Mouse (Mus musculus): ENCODE data around the gene Slc35e2.
A peak's percentile ranks its signal among the peaks of the same experiment; 100 is the strongest.

Slc35e2 gene

DNA sequence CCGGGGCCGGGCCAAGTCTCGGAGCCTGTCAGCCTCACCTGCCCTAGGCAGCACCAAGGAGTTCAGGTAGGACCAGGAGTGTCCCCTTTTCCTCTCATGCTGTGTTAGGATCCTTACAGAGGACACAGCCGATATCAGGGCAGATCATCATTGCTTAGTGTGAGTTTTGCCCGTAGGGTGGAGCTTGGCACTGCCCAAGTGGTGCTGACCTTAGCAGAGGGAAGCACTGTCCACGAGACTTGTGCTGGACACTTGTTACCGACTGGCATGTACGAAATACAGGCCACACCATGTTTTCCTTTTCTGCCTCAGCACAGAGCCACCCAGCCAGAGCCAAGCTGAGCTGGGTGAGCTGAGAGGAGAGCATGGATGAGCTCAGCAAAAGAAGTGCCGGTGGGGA, 24.1 kb upstream of the Slc35e2 start:
- DNase-seq: no peak

DNA sequence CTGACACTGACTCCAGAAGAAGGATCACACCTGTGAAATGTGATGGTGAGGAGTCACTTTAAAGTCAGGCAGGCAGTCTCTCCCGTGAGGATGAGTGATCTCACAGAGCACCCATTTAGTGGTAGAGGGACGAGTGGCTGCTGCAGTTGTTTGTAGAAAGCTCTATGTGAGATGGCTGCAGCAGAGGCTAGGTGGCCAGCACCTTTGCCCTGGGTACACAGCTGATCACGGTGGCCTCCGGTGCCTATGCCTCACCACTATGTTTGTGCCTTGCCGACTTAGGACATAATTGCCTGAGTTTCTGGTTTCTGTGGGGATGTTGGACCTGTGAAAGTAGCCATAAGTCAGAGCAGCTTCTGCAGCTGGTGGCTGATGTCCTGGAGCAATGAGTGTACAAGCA, 23.5 kb upstream of the Slc35e2 start:
- no peak for DNase-seq

DNA sequence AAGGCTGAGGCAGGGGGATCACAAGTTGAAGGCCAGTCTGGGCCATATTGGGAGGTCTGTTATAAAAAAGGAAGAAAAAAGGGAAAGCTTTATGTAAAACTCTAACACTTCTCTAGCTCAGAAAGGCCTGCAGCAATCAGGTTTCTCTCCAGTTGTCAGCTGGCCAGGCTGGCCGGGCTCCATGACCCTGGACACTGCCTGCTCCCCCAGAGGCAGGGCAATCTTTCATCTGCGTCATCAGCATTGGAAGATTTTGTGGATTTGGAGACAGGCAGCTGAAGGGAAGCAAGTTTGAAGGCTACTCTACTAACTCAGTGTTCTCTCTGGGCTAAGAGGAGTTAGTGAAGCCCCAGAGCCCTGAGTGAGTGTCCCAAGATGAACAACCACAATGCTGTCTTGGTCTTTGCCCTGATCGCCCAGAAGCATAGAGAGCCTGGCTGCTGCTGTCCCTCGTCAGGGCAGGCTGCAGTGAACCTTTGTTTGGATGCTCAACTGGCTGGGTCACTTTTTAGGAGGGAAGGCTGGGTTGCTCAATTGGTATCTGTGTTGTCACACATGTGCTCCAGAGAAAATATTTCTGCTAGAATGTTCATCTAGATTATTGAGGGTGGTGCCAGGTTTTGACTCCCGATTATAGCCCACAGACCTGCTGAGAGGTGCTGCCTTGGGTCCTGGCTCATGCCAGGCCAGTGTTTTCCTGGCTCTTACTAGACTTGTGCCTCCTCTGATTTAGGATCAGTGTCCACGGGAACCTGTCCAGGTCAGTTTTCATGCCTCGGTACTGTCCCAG, 22.7 kb upstream of the Slc35e2 start:
- DNase-seq: no peak

DNA sequence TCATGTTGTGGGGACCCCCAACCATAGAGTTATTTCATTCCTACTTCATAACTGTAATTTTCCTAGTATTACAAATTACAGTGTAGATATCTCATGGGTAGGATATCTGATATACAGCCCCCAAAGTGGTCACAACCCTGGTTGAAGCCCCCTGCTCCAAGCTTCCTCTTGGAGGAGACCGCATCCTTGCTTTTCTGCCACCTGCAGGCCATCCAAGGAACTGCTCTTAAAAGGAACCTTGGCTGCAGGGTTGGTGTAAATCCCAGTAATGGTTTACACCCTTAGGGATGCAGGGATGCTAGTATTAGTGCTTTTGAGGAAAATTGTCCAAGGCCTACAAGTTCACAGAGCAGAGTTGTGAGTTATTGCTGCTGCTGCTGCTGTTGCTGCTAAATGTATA, 20.8 kb upstream of the Slc35e2 start:
- DNase-seq: peak; percentile 66 to 80

DNA sequence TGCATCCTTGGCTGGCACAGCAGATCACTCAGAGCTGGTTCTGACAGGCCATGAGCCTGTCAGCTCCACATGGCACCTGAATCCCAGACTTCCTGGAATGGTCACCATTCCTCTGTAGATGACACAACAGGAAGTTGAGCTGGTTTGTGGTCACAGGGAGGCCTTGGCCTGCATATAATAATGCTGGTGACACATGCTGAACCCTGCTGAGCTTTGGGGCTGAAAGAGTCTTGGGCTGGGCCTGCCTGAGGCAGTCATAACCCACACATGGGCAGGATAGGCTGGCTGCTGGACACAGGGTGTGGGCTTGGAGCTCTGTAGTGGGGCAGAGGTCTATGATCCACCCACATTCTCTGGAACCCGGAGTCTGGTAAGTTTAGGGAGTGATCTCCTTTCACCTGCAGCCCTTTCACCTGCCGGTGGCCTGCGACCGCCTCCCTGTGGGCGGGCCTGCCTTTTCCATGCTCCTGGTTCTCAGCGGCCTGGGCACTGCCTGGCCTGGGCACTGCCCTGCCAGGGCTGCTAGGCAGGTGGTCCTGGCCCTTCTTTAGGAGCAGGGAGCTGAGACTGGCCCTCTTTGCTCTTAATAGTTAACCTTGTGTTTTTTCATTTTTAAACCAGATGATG, 18.8 kb upstream of the Slc35e2 start:
- no peak for DNase-seq

DNA sequence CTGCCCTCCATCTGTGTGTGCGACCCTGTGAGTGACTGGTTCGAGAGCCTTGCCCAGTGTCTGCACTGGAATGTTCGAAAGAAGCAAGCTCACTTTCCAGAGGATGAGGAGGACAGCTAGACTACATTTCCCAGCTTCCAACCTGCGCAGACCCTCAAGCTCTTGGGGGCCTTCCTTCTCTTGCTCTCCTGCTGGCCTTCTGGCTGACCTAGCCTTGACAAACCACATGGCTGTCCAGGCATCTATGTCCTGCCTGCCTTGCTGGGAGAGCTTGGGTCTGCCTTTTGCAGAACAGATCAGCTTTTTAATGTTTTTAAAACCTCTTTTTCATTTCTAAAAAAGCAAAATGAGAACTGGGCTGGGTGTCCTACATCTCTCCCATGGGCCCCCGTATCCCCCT, 11.9 kb upstream of the Slc35e2 start:
- DNase-seq: no peak

DNA sequence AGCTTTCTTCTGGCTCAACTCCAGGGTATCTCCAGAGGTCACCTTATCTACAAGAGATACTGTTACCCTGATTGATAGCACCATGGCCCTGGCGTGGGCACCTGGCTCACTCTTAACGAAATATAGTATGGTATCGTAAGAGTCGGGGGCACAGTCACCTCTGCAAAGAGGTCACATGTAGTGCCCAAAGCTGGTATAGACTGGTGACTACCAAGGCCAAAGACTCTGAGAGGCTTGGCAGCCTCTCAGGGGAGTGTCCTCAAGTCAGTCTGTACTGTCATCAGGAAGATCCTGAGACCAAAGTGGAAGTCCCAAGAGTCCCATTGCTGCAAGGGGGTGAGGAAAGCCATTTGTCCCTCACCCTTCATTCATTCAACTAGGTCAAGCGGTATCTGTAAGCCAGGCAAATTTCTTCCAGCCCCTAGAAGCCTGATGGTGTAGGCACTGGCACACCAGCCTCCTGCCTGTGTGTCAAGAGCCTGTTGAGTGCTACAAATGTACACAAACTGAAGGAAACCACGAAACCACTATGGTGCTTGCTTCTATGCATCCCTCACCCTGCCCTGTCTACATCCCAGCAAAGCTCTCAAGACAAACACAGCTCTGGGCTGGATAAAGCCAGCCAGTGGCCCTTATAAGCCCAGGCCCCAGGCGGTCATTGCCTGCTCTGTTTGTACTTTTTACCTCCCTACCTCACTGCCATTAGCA, 10.1 kb upstream of the Slc35e2 start:
- no peak for DNase-seq

DNA sequence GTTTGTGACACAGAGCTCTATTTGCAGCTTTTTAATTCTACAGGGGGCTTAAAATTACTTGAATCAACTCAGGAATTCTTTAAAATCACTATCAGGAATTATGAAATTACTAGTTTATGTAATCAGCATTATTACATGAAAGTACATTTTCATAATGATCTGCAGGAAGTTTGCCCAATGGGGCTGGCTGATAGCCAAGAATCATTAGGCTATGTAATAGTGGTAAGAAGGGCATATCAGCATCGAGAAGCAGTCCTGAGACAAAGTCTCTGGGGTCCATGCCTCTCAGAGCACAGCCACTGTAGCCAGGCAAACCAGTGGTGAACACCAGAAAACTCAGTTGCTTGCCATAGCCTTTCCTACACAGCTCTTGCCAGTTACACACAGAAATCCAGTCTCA, 7.4 kb upstream of the Slc35e2 start:
- DNase-seq: no peak

DNA sequence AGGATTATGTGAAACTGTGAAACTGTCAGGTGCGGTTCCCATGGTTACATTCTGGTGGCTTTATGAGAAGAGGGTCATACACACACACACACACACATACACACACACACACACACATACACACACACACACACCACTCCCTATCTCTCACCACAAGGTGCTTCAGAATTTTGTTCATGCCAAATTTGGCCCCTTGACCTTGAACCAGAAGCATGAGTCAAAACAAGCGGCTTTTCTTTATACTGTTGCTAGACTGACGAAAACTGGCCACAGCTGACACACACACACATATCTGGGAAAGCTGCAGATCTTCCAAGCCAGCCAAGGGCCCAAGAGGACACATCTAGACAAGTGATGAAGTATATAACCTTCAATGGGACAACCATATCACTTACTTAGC, 5.4 kb upstream of the Slc35e2 start:
- DNase-seq: no peak

DNA sequence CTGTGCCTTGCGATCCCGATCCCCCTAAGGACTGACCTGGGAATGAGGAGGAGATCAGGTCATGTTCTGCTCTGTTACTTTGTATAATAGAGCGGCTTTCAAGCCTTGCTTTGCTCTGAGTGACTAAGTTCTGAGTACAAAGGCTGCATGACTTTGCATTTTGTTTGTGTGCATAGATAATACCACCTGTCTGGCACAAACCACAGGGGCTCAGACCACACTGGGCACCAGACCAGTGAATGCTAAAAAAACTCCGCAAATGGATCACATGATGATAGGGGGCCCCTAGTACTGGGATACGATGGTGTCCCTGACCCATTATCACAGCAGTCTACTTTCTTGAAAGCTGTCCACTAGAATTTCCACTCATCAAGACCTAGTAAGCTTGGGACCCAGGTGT, 4.6 kb upstream of the Slc35e2 start:
- no peak for DNase-seq

DNA sequence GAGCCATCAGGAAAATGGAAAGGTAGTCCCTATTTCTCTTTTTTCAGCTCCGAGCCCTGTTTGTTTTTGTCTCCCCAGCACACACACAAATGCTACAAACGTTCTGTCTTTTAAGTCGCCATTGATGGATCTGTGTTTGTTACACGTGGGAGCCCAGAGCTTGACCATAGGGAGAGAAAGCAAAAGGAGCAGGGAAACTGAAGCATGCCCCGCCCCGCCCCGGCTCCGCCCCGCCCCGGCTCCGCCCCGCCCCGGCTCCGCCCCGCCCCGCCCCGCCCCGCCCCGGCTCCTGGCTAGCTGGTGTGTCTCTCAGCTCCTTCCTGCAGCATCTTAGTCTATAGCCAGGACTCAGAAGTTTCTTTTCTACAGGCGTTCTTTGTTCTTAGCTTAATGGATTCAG, 2.7 kb upstream of the Slc35e2 start:
- no peak for DNase-seq

DNA sequence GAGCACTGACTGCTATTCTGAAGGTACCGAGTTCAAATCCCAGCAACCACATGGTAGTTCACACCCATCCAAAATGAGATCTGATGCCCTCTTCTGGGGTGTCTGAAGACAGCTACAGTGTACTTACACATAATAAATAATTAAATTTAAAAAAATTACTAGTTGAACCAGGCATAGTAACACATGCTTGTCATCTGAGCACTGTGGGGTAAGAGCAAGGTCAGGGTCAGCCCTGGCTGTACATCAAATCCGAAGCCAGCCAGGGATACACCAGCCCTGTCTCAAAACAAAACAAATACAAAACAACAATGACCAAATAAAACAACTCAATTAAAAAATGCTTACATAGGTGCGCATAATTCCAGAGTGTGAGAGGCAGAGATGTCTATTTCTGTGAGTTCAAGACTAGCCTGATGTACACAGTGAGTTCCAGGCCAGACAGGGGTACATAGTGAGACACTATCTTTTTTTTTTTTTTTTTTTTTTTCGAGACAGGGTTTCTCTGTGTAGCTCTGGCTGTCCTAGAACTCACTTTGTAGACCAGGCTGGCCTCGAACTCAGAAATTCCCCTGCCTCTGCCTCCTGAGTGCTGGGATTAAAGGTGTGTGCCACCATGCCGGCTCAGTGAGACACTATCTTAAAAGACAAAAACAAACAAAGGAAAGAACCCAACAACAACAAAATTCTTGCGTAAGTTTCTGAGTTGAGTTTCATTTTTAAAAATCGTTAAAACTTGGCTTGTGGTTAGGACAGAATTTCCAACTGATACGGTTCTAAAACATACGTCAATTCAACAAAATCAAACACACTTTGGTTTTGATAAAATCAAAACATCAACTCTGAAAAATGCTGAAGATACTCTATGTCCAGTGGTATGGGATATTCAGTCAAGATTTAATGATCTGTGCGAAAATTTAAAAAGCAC, 1.1 kb upstream of the Slc35e2 start:
- no peak for DNase-seq

DNA sequence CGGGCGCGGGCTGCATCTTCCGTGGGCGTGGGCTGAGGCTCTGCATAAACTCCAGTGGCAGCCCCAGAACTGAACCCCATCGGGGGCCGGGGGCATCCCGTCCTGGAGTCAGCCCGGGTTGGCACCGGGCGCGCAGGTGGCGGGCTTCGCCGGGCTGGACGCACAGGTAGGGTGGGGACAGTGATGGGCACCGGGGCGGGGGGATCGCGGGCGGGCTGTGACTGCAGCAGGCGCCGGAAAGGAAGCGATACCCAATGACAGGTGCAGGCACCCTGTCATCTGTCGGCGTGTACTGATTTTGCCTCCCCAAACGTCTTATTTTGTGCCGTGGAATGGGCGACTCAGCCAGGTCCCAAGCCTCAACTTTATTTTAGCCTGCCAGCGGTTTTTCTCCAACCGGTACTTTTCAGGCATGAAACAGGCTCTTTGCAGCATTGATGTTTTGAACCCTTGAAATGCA, 811 bp downstream of the Slc35e2 start:
- DNase-seq: no peak

DNA sequence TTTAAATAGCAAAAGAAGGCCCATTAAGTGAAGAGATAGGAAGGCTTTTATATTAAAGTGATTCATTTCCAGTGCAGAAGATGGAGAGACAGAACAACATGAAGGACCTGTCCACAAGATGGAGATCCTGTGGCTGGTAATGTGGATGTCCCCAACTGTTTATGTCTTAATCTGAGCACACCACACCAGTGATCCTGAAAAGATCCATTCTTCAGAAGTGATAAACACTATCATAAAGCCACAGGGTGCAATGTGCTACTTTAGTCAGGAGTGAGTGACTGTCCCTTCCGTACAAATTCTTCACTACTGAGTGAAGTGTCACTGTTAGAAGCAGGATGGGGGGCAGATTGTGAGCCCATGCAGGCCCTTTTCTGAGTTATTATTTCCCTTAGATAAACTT, 1.5 kb downstream of the Slc35e2 start:
- DNase-seq: no peak

DNA sequence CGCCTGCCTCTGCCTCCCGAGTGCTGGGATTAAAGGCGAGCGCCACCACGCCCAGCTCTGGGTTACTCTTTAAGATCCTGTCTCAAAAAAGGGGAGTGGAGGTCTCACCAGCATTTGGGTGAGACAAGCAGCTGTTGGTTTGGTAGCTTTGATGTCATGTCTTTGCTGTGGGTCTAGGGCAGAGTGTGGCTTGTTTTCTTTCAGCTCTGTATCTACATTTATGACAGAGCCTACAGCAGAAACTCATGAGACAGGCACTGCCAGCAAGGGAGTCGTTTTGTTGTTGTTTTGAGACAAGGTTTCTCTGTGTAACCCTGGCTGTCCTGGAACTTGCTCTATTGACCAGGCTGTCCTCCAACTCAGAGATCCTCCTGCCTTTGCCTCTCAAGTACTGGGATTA, 2.6 kb downstream of the Slc35e2 start:
- DNase-seq: no peak

DNA sequence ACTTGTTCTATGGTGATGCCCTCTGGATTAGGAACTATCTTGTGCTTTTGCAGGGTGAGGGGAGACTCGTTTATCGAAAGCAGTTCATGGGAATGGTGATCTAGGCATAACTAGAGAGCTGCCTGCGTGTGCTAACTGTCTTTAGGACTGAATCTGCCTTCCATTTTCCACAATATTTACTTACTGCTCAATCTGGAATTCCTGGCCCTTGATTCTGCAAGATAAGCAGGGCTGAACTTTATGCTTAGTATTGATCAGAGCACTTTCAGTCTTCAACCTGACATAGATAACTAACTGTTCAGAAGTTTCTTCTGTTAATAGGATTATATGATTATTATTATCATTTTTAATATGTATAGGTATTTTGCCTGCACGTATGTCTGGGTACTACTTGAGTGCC, 3.9 kb downstream of the Slc35e2 start:
- no peak for DNase-seq

DNA sequence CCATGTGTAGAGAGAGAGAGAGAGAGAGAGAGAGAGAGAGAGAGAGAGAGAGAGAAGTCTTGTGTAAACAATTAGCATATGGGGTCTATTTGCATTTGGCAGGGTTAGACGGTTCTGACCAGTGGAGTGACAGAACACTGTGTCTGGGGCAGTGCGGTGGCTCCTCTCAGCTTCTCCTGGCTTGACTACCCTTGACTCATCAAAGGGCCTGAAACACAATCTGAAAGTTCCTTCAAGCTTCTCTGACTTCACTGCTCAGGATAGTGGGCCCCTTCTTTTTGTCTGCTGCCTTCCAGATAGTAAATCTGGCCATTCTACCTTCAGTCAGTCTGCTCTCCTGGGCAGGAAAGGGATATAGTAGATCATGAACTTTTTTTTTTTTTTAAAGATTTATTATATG, 5.6 kb downstream of the Slc35e2 start:
- DNase-seq: no peak

DNA sequence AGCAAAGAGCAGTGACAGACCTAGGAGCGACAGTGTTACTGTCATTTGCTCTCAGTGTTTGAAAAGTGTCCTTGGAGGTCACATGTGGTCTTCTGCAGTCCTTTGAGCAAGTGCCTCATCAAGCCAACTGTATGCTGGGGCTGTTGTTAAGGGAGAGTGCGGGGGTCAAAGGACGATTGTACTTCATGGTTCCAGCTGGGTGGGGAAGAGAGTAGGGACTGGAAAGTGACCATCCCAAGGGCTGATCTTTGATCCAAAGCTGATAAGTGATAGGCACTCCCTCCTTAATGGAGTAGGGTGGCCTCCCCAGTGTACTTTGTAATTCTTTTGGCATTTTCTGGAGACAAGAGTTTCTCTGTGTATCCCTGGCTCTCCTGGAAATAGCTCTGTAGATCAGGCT, 10.6 kb downstream of the Slc35e2 start:
- no peak for DNase-seq

DNA sequence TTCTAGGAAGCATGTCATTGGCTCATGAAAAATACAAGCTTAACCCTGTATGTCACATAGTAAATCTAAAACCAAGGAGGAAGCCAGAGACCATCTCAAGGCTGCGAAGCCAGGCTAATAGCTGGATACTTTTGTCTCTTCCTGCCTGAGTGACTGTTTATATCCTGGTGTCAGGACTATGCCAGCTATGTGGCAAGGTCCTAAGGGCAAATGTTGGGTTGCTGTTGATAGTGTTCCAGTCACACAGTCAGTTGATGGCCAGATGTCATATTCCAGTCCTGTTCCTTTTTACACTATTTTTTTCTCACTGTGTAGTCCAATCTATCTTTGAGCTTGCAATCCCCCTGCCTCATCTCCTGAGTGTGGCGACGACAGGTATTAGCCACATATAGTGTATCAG, 12.0 kb downstream of the Slc35e2 start:
- no peak for DNase-seq

DNA sequence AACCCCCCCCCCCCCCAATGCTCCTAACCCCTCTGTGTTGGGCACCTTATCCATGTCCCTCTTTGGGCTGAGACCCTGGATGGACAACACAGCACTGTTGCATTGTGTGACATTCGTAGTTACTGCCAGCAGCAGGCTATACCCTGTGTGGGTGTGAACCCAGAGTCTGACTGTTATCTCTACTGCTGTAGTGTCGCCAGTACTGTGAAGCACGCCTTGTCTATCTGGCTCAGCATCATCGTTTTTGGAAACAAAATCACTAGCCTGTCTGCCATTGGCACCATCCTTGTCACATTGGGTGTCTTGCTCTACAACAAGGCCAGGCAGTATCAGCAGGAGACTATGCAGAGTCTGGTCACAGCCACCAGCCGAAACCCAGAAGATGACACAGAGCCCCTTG, 17.1 kb downstream of the Slc35e2 start:
- DNase-seq: no peak

DNA sequence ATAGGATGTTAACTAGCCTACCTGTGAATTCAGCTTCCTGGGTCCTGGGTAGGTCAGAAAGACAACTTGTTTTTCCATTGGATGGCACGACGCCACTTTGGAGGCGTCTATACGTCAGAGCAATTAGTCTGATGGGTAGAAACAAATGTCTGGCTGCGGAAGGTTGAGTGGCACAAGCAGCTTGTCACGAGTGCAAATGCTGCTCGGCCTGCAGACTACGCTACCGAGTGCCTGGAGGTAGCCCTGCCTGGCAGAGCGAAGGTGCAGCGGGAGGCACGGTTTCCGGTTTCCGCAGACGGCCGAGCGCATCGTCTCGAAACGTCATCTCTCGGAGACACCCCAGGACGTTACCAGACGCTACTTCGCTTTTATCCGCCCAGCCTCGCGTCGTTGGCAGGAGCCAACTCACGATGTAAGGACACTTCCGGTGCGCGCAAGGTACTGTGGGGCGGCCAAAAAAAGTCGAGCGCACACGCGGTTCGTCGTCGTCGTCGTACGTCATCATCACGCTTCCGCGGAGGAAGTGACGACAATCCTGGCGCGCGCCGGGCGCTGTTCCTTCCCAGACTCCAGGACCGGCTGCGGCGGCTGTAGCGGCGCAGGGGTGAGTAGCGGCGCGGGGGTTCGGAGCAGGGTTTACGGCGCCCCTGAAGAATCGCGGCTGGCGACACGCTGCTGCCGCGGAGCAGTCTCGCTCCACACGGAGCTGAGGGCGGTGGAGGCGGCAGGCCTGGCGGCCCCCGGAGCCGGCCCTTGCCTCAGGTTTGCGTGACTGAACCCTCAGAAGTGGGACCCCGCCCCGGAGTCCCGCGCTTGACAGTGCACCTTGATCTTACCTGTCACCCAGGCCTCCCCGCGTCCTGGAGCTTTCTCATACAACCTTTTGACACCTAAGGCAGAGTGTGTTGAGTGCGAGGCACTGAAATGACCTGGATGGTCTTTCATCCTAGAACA, 23.4 kb downstream of the Slc35e2 start, which contains the start of gene Cdk11b:
Gene Cdk11b (plus strand): TSS at position 517 of the 954 bp plus-strand sequence.
- peak; percentile 97 for DNase-seq

DNA sequence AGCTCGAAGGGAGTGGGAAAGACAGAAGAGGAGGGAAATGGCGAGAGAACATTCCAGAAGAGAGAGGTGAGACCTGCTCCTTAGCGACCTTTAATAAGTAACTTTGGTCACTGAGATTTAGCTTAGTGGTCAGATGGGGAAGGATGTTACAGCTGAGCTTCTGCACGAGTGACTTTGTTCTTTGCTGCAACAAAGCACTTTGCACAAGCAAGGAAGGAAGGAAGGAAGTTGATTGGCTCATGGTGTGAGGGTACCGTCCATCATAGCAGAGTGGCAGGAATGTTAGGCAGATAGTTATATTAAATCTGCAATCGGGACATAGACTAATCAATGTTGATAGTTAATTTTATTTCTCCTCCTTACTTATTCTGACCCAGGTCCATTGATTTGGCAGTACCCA, 29.1 kb downstream of the Slc35e2 start:
- DNase-seq: no peak

Measured in cerebellum, postnatal 25 days (tissue).